Mouse (Mus musculus) G1E (cell line): ENCODE data around the gene E2f7.

Source experiments
- CTCF ChIP-seq: IDR thresholded peaks from 2 replicates; pipeline ENCODE4 v1.5.1; 2012; ENCODE audit warnings: low read depth, low read length, inconsistent platforms, mixed read lengths
- GATA1 ChIP-seq: IDR thresholded peaks from 2 replicates; pipeline ENCODE4 v1.6.1; 2012; ENCODE audit warnings: borderline replicate concordance, low read length, inconsistent platforms, mixed read lengths
- TAL1 ChIP-seq: conservative IDR thresholded peaks from 2 replicates; pipeline ENCODE4 v1.6.1; 2012; ENCODE audit warnings: low read depth, low read length, inconsistent platforms, mixed read lengths

- TF ChIP-seq CTCF, result no peak
- no peak for TF ChIP-seq TAL1
- no peak for TF ChIP-seq GATA1
Measured at GRCm38 (mm10) chr10:110726431-110726830, 18.8 kb upstream of the E2f7 start.
